ENCODE assay signal across 9 mouse cellular contexts in genomic region chr11:93988328-93989062, GRCm38 (mm10). TPM values are rescaled to one million over a fixed set of nuclear protein-coding genes. Genes with fewer than 3 reads are reported as not detected.
A peak's percentile ranks its signal among the peaks of the same experiment; 100 is the strongest.
DNase-seq lines count a peak whose midpoint lies in the region; ATAC-seq and TF ChIP-seq lines count a peak whose summit lies in the region.
"Had no signal": no experiment of that assay in that cellular context is flagged by ENCODE, and none has a peak within 500 bp of the region (broad histone marks: within the 10 kb centered on the region; RNA-seq: fewer than 3 reads in every experiment).

No protein-coding gene starts in this region.

- no peaks in the 10 kb centered on the region for H3K36me3 ChIP-seq in lung, postnatal 0 days (ENCODE audit: insufficient read depth, low read length)
- H3K36me3 ChIP-seq in midbrain, postnatal 0 days (ENCODE audit: insufficient read depth, low read length), result no peaks in the 10 kb centered on the region
- H3K36me3 ChIP-seq in forebrain, embryonic 13.5 days (ENCODE audit: poor library complexity, severe bottlenecking), result no peaks in the 10 kb centered on the region

- peak; percentile 87 for ATAC-seq in lung, postnatal 0 days
- ATAC-seq in midbrain, postnatal 0 days (ENCODE audit: low FRiP score), result no peak
- ATAC-seq in forebrain, embryonic 13.5 days, result no peak
- ATAC-seq in cerebellum, adult (ENCODE audit: insufficient number of reproducible peaks, low FRiP score, low TSS enrichment), result no peak

- H3K9ac ChIP-seq in lung, postnatal 0 days (replicated peaks; ENCODE audit: low read depth), result no peak overlapping the region
- H3K9ac ChIP-seq in midbrain, postnatal 0 days (replicated peaks; ENCODE audit: low read length, poor library complexity, severe bottlenecking), result no peak overlapping the region
- no peak overlapping the region for H3K9ac ChIP-seq in forebrain, embryonic 13.5 days

- 20% methylated on average over 12 of the region's 12 CpGs for WGBS in lung, postnatal 0 days
- WGBS in midbrain, postnatal 0 days, result 67% methylated on average over 12 of the region's 12 CpGs
- WGBS in forebrain, embryonic 13.5 days, result 71% methylated on average over 12 of the region's 12 CpGs

- no peaks in the 10 kb centered on the region for H3K27me3 ChIP-seq in lung, postnatal 0 days (replicated peaks; ENCODE audit: insufficient read depth, low read length)
- no peaks in the 10 kb centered on the region for H3K27me3 ChIP-seq in midbrain, postnatal 0 days (ENCODE audit: insufficient read depth, low read length)
- H3K27me3 ChIP-seq in forebrain, embryonic 13.5 days, result no peaks in the 10 kb centered on the region

- H3K27ac ChIP-seq in lung, postnatal 0 days (ENCODE audit: low read length), result peak overlapping the region; percentile 90
- H3K27ac ChIP-seq in midbrain, postnatal 0 days (ENCODE audit: low read depth, low read length), result no peak overlapping the region
- no peak overlapping the region for H3K27ac ChIP-seq in forebrain, embryonic 13.5 days

- no peaks in the 10 kb centered on the region for H3K9me3 ChIP-seq in lung, postnatal 0 days (ENCODE audit: low read length)
- H3K9me3 ChIP-seq in midbrain, postnatal 0 days (ENCODE audit: low read length), result no peaks in the 10 kb centered on the region
- no peaks in the 10 kb centered on the region for H3K9me3 ChIP-seq in forebrain, embryonic 13.5 days (replicated peaks)

- TF ChIP-seq EP300 in lung, postnatal 0 days (IDR thresholded peaks at IDR 0.05), result peak; percentile 48; the same call in 1 of the 2 replicates

- H3K4me3 ChIP-seq in lung, postnatal 0 days (ENCODE audit: low read depth, low read length), result no peak overlapping the region
- no peak overlapping the region for H3K4me3 ChIP-seq in midbrain, postnatal 0 days (ENCODE audit: low read depth, low read length)
- no peak overlapping the region for H3K4me3 ChIP-seq in forebrain, embryonic 13.5 days

- TF ChIP-seq CTCF in lung, postnatal 0 days (IDR thresholded peaks at IDR 0.05), result no peak
- TF ChIP-seq CTCF in midbrain, postnatal 0 days (IDR thresholded peaks at IDR 0.05), result no peak

- H3K4me1 ChIP-seq in lung, postnatal 0 days (ENCODE audit: insufficient read depth, low read depth, low read length), result peaks cover 12% of the 10 kb centered on the region; the same call in 1 of the 2 replicates
- no peaks in the 10 kb centered on the region for H3K4me1 ChIP-seq in midbrain, postnatal 0 days (ENCODE audit: insufficient read depth, low read length)
- no peaks in the 10 kb centered on the region for H3K4me1 ChIP-seq in forebrain, embryonic 13.5 days

- DNase-seq in adrenal gland, adult 2 months, result peak; percentile 16
- no peak for DNase-seq in adrenal gland, adult 18-20 months (ENCODE audit: low spot score in 2 of 2)
- DNase-seq in fibroblast of lung, adult 2 months (ENCODE audit: low read depth), result peak; percentile 21
- peak; percentile 34 for DNase-seq in kidney, adult 18-20 months
- peak; percentile 84 for DNase-seq in lung, postnatal 0 days (ENCODE audit: low spot score)
- no peak for DNase-seq in midbrain, postnatal 0 days (ENCODE audit: low spot score)
- DNase-seq: thymus, postnatal 36 days had no signal

- H3K4me2 ChIP-seq in lung, postnatal 0 days (replicated peaks; ENCODE audit: low read depth, low read length), result peak overlapping the region; percentile 28; the same call in 1 of the 2 replicates
- no peak overlapping the region for H3K4me2 ChIP-seq in midbrain, postnatal 0 days (ENCODE audit: low read depth, low read length, poor library complexity, severe bottlenecking)
- H3K4me2 ChIP-seq in forebrain, embryonic 13.5 days, result no peak overlapping the region

RNA-seq across cellular contexts. Expression of gene Spag9, which starts 7.4 kb away (rescaled TPM):
- total RNA-seq in adrenal gland, adult 2 months (2021), result 100 to 1,000 TPM in 1 of 2 experiments, 10 to 100 TPM in 1; 88.5 to 100 TPM
- polyA plus RNA-seq in adrenal gland, adult 2 months (2012; rRNA removed), result 24.5 and 39.7 TPM in 2 replicates
- 100 to 1,000 TPM; 112 to 130 TPM for total RNA-seq in adrenal gland, adult 18-20 months (2021)
- polyA plus RNA-seq in lung, postnatal 0 days (2015; fragmentation: Nextera tagmentation; extraction: Ambion mirVana), result 77.9 and 87.4 TPM in 2 replicates
- 131 and 161 TPM in 2 replicates for total RNA-seq in midbrain, postnatal 0 days (2014; rRNA removed)
- 66.8 and 80.7 TPM in 2 replicates for polyA plus RNA-seq in midbrain, postnatal 0 days (2015; fragmentation: Nextera tagmentation; extraction: Ambion mirVana)
- polyA plus RNA-seq in forebrain, embryonic 13.5 days (2015; fragmentation: Nextera tagmentation; extraction: Ambion mirVana), result 89.3 and 93.1 TPM in 2 replicates

RNA-seq across cellular contexts. Expression of gene Nme1, which starts 20.2 kb away (rescaled TPM):
- 10 to 100 TPM; 25.2 to 40.0 TPM for total RNA-seq in adrenal gland, adult 2 months (2021)
- 45.5 and 58.5 TPM in 2 replicates for polyA plus RNA-seq in adrenal gland, adult 2 months (2012; rRNA removed)
- total RNA-seq in adrenal gland, adult 18-20 months (2021), result 10 to 100 TPM; 37.7 to 42.8 TPM
- polyA plus RNA-seq in lung, postnatal 0 days (2015; fragmentation: Nextera tagmentation; extraction: Ambion mirVana), result 35.2 and 42.4 TPM in 2 replicates
- 46.2 and 66.9 TPM in 2 replicates for total RNA-seq in midbrain, postnatal 0 days (2014; rRNA removed)
- polyA plus RNA-seq in midbrain, postnatal 0 days (2015; fragmentation: Nextera tagmentation; extraction: Ambion mirVana), result 383 and 424 TPM in 2 replicates
- polyA plus RNA-seq in forebrain, embryonic 13.5 days (2015; fragmentation: Nextera tagmentation; extraction: Ambion mirVana), result 319 and 332 TPM in 2 replicates

RNA-seq across cellular contexts. Expression of gene Gm20390, which starts 20.4 kb away (rescaled TPM):
- 100 to 1,000 TPM in 1 of 2 experiments, 10 to 100 TPM in 1; 66.2 to 106 TPM for total RNA-seq in adrenal gland, adult 2 months (2021)
- 11.1 and 11.7 TPM in 2 replicates for polyA plus RNA-seq in adrenal gland, adult 2 months (2012; rRNA removed)
- 10 to 100 TPM; 72.2 to 90.6 TPM for total RNA-seq in adrenal gland, adult 18-20 months (2021)
- 91.0 and 120 TPM in 2 replicates for polyA plus RNA-seq in lung, postnatal 0 days (2015; fragmentation: Nextera tagmentation; extraction: Ambion mirVana)
- 61.1 and 113 TPM in 2 replicates for total RNA-seq in midbrain, postnatal 0 days (2014; rRNA removed)
- 370 and 379 TPM in 2 replicates for polyA plus RNA-seq in midbrain, postnatal 0 days (2015; fragmentation: Nextera tagmentation; extraction: Ambion mirVana)
- polyA plus RNA-seq in forebrain, embryonic 13.5 days (2015; fragmentation: Nextera tagmentation; extraction: Ambion mirVana), result 455 and 467 TPM in 2 replicates

RNA-seq across cellular contexts. Expression of gene Nme2, which starts 32.4 kb away (rescaled TPM):
- 100 to 1,000 TPM; 351 to 505 TPM for total RNA-seq in adrenal gland, adult 2 months (2021)
- 193 and 211 TPM in 2 replicates for polyA plus RNA-seq in adrenal gland, adult 2 months (2012; rRNA removed)
- total RNA-seq in adrenal gland, adult 18-20 months (2021), result 100 to 1,000 TPM; 444 to 476 TPM
- 246 and 280 TPM in 2 replicates for polyA plus RNA-seq in lung, postnatal 0 days (2015; fragmentation: Nextera tagmentation; extraction: Ambion mirVana)
- 237 and 286 TPM in 2 replicates for total RNA-seq in midbrain, postnatal 0 days (2014; rRNA removed)
- 139 and 145 TPM in 2 replicates for polyA plus RNA-seq in midbrain, postnatal 0 days (2015; fragmentation: Nextera tagmentation; extraction: Ambion mirVana)
- polyA plus RNA-seq in forebrain, embryonic 13.5 days (2015; fragmentation: Nextera tagmentation; extraction: Ambion mirVana), result 98.8 and 116 TPM in 2 replicates

Comparison
In these comparisons a context has a peak if more than half of its experiments do, and no peak if none do; other contexts are left out.
1. DNase-seq: peak in adrenal gland, adult 2 months (single experiment), fibroblast of lung, adult 2 months (single experiment), kidney, adult 18-20 months (single experiment) and lung, postnatal 0 days (single experiment); none in adrenal gland, adult 18-20 months (0 of 2) and midbrain, postnatal 0 days (single experiment).